Mouse (Mus musculus): ENCODE results near the gene Hist3h2ba. TPM values are rescaled to one million over a fixed set of nuclear protein-coding genes. Genes with fewer than 3 reads are reported as not detected.

Hist3h2ba gene
- total and polyA plus RNA-seq, 3 experiments: not detected

GRCm38 (mm10) chr11:58959921-58960465 is 11.3 kb downstream of the Hist3h2ba start:
- Histone ChIP-seq H3K27ac (ENCODE audit: insufficient read depth, low read depth) (no peak overlapping the region), H3K79me2 (replicated peaks; ENCODE audit: control insufficient read depth, extremely low read depth, insufficient read depth, poor library complexity, severe bottlenecking) (peaks cover 2% of the 10 kb centered on the region; the same call in 1 of the 2 replicates), H3K9ac (ENCODE audit: insufficient read depth, low read depth) (peak overlapping the region; percentile 24), H3K4me3 (replicated peaks in 1 of 3; ENCODE audit: low read depth in 2 of 3, low read length in 2 of 3, poor library complexity in 1 of 3) (peak overlapping the region; percentile 40 to 66 (median 41)), H3K9me3 (replicated peaks; ENCODE audit: low read length) (peaks cover 7% of the 10 kb centered on the region), H3K27me3 (replicated peaks) (no peaks in the 10 kb centered on the region), H3K4me1 (ENCODE audit: control insufficient read depth in 1 of 2, insufficient read depth in 2 of 2) (peaks cover 13 to 41% of the 10 kb centered on the region in 2 experiments), H3K4me2 (ENCODE audit: insufficient read depth, low read depth, poor library complexity, severe bottlenecking) (peak overlapping the region; percentile 95), H3K36me3 (replicated peaks in 1 of 2; ENCODE audit: control insufficient read depth in 1 of 2, insufficient read depth in 1 of 2, low read length in 1 of 2) (peaks cover 2 to 26% of the 10 kb centered on the region in 2 experiments)
- TF ChIP-seq SMC3 (IDR thresholded peaks at IDR 0.05; ENCODE audit: low read depth, low read length): no peak
- TF ChIP-seq E2F4 (IDR thresholded peaks at IDR 0.05; ENCODE audit: insufficient replicate concordance, low read depth, low read length): no peak
- TF ChIP-seq ZNF384 (IDR thresholded peaks at IDR 0.05; ENCODE audit: low read depth, low read length): no peak
- TF ChIP-seq RCOR1 (conservative IDR thresholded peaks at IDR 0.05; ENCODE audit: low read depth, low read length): no peak
- no peak for TF ChIP-seq RAD21 (IDR thresholded peaks at IDR 0.05; ENCODE audit: low read depth, low read length)
- TF ChIP-seq USF1 (IDR thresholded peaks at IDR 0.05; ENCODE audit: low read depth, low read length): no peak
- TF ChIP-seq JUN (IDR thresholded peaks at IDR 0.05; ENCODE audit: insufficient read depth, low read depth, low read length): no peak
- TF ChIP-seq USF2 (conservative IDR thresholded peaks at IDR 0.05; ENCODE audit: low read depth, low read length): no peak
- peak; percentile 99 for TF ChIP-seq BHLHE40 (IDR thresholded peaks at IDR 0.05; ENCODE audit: low read depth, low read length)
- no peak for TF ChIP-seq TCF12 (IDR thresholded peaks at IDR 0.05; ENCODE audit: low read depth, low read length)
- TF ChIP-seq ELF1 (IDR thresholded peaks at IDR 0.05; ENCODE audit: low read depth, low read length): peak; percentile 52
- no peak for TF ChIP-seq ZC3H11A (IDR thresholded peaks at IDR 0.05; ENCODE audit: low read depth, low read length)
- TF ChIP-seq SIN3A (IDR thresholded peaks at IDR 0.05; ENCODE audit: low read length): 0 out of 2 replicates have a peak, but pooled peaks have one; percentile 26
- TF ChIP-seq ZKSCAN1 (IDR thresholded peaks at IDR 0.05; ENCODE audit: borderline replicate concordance, low read depth, low read length): no peak
- TF ChIP-seq POLR2AphosphoS2 (IDR thresholded peaks at IDR 0.05; ENCODE audit: low read depth, low read length): no peak
- TF ChIP-seq UBTF (IDR thresholded peaks at IDR 0.05; ENCODE audit: low read depth, low read length): 0 out of 2 replicates have a peak, but pooled peaks have one; percentile 52
- peak; percentile 75; the same call in 1 of the 2 replicates for TF ChIP-seq MAX (IDR thresholded peaks at IDR 0.05; ENCODE audit: low read length)
- peak; percentile 28; the same call in 1 of the 2 replicates for TF ChIP-seq IRF4 (IDR thresholded peaks at IDR 0.05; ENCODE audit: low read depth, low read length)
- no peak for TF ChIP-seq TBP (conservative IDR thresholded peaks at IDR 0.05; ENCODE audit: low read depth, low read length)
- no peak for TF ChIP-seq GABPA (IDR thresholded peaks at IDR 0.05; ENCODE audit: insufficient replicate concordance, low read depth, low read length)
- TF ChIP-seq KAT2A (IDR thresholded peaks at IDR 0.05; ENCODE audit: insufficient replicate concordance, low read length): no peak
- no peak for TF ChIP-seq MAZ (IDR thresholded peaks at IDR 0.05; ENCODE audit: low read depth, low read length)
- no peak for TF ChIP-seq CHD1 (IDR thresholded peaks at IDR 0.05; ENCODE audit: low read depth, low read length)
- TF ChIP-seq CTCF (conservative IDR thresholded peaks at IDR 0.05 in 1 of 2, IDR thresholded peaks at IDR 0.05 in 1 of 2; ENCODE audit: low read depth in 2 of 2, low read length in 2 of 2): peak in 1 of 2 experiments; percentile 54; a peak in 2 of 4 replicates
- TF ChIP-seq ETS1 (conservative IDR thresholded peaks at IDR 0.05; ENCODE audit: low read depth, low read length): peak; percentile 42; the same call in 1 of the 2 replicates
- peak; percentile 65 for TF ChIP-seq NRF1 (IDR thresholded peaks at IDR 0.05; ENCODE audit: low read depth, low read length)
- TF ChIP-seq EP300 (IDR thresholded peaks at IDR 0.05; ENCODE audit: low read length): 0 out of 2 replicates have a peak, but pooled peaks have one; percentile 17
- TF ChIP-seq MAFK (IDR thresholded peaks at IDR 0.05; ENCODE audit: insufficient replicate concordance, low read length): no peak
- TF ChIP-seq JUND (conservative IDR thresholded peaks at IDR 0.05; ENCODE audit: low read depth, low read length): no peak
- no peak for TF ChIP-seq HCFC1 (IDR thresholded peaks at IDR 0.05; ENCODE audit: low read depth, low read length)
- TF ChIP-seq POLR2A (IDR thresholded peaks at IDR 0.05; ENCODE audit: low read depth, low read length): peak; percentile 38
- TF ChIP-seq MYC (IDR thresholded peaks at IDR 0.05; ENCODE audit: low read depth, low read length): no peak; the same call in 1 of the 2 replicates
- TF ChIP-seq CHD2 (IDR thresholded peaks at IDR 0.05; ENCODE audit: low read length): no peak
- no peak for TF ChIP-seq PAX5 (IDR thresholded peaks at IDR 0.05; ENCODE audit: low read length)
- 0 out of 2 replicates have a peak, but pooled peaks have one; percentile 35 for TF ChIP-seq NELFE (IDR thresholded peaks at IDR 0.05; ENCODE audit: low read depth, low read length)
- peak; percentile 48; the same call in 1 of the 2 replicates for TF ChIP-seq MEF2A (IDR thresholded peaks at IDR 0.05; ENCODE audit: borderline replicate concordance, low read depth, low read length)
- no peak for TF ChIP-seq ZMIZ1 (IDR thresholded peaks at IDR 0.05; ENCODE audit: low read depth, low read length)
- TF ChIP-seq MXI1 (IDR thresholded peaks at IDR 0.05; ENCODE audit: low read depth, low read length): peak; percentile 63
- peak; percentile 89 for DNase-seq (ENCODE audit: extremely low read depth)
- dilution Hi-C loops (cut with MboI; ENCODE audit: extremely low pct_ligation_motif_present, extremely low pct_unique_long_range_greater_than_20kb, low sequenced_read_pairs) (no loop called here), in situ Hi-C loops (cut with MboI; ENCODE audit: low pct_ligation_motif_present, low pct_unique_long_range_greater_than_20kb, low sequenced_read_pairs) (loop anchor here (5.0 kb wide), 1 partner anchor 38 kb away; no protein-coding TSS in a partner anchor)

All from CH12.LX (cell line).